Mouse (Mus musculus) ES-Bruce4 (cell line): ENCODE measurements around the gene Samd14.

Experiments used
- CTCF ChIP-seq: IDR thresholded peaks from one replicate; pipeline ENCODE4 v1.8.1; 2011; ENCODE audit warnings: low read depth, low read length
- EP300 ChIP-seq: IDR thresholded peaks from 2 replicates; pipeline ENCODE4 v1.6.1; 2011; ENCODE audit warnings: low read depth, low read length; ENCODE audit not compliant: insufficient read depth
- POLR2A ChIP-seq: IDR thresholded peaks from one replicate; pipeline ENCODE4 v1.8.1; 2011; ENCODE audit warnings: low read length; ENCODE audit not compliant: insufficient read depth

- TF ChIP-seq CTCF (no peak), POLR2A (no peak), EP300 (no peak)
Measured at GRCm38 (mm10) chr11:95006525-95007219, 3.0 kb upstream of the Samd14 start.
